Mouse (Mus musculus) kidney, adult 11 months (tissue): ENCODE data around the gene Cacna2d2.

ENCODE experiments used
- DNase-seq: peaks from one replicate; pipeline ENCODE4 v3.0.0; 2022

Cacna2d2 gene

DNA sequence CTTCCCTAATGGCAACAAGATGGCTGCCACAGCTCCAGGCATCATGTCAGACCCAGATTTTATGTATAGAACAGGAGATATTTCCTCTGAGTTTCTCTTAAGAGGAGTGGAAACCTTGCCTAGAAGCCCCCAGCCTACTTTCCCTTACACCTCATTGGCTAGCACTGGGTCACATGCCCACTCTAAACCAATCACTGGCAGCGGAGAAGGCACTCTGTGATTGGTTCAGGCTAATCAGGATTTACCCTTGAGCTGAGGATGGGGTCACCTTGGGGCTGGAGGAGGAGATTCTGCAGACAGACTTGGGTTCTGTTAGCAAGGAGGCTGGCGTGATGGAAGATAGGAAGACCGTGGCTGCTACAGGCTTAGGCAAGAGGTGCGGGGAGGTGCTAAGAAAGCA, 10.0 kb downstream of the Cacna2d2 start:
- DNase-seq: no peak

DNA sequence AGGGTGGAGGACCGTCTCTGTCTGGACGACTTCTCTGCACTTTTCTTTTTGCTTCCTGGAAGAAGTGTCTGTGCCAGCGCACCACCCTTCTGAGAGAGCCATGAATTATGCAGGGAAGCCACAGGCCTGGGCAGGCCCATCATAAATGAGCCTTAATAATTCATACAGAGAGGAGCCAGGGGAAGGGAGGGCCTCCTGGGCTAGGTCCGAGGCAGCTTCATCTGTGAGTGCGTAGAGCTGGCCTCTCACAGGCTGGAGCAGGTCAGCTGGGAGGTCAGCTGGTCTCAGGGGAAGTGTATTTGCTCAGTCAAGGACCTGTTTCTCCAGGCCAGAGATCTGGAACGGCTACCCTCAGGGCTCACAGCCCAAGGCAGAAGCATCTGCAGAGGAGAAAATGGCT, 17.7 kb downstream of the Cacna2d2 start:
- DNase-seq: no peak

DNA sequence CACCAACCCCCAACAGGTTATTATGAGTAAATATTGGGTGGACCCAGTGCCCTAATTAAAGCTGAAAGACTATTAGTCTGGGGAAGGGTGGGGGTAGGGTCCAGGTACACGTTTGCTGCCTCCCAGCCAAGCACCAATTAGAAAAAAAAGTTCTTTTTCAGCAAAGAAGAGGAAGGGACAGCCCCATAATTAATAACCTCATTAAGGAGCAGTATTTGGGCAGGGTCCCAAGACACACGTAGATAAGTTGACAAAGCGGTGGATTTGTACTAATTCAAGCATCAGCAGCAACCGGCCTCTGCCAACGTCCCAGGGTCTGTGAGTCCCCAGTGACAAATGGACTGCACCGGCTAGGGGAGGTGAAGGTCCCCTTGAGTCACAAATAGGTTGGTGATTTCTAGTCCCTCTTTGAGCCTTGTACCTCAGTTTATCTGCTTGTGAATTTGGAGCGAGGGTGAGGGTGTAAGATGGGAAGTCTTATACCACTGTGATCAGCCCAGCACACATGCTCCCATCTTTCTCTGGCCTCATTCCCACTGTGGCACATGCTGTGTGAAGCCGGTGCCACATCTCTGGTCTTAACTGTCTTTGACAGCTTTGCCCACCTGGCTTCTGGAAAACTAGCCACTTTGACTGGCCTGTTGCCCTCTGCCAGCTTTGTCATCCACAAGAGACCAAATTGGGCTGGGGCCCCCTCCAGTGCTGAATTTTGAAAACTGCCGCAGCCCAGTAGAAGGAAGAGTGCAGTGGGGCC, 20.3 kb downstream of the Cacna2d2 start:
- no peak for DNase-seq

DNA sequence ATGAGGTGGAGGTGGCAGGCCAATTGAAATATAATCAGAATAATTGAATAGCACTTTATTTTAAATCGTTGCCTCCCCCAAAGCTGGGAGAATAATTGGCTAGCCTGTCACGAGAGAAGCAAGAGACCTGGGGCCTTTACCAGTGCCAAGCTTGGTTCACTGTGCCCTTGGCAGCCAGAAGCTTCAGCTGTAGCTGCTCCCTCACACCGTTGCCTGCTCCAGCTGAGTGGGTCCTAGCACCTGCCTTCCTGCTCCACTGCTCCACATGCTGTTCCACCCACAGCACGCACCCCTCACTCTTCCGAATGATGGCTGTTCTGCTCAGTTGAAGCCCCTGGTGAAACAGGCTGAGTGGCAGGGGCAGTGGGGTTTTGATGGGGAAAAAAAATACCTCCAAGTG, 21.5 kb downstream of the Cacna2d2 start:
- DNase-seq: no peak

DNA sequence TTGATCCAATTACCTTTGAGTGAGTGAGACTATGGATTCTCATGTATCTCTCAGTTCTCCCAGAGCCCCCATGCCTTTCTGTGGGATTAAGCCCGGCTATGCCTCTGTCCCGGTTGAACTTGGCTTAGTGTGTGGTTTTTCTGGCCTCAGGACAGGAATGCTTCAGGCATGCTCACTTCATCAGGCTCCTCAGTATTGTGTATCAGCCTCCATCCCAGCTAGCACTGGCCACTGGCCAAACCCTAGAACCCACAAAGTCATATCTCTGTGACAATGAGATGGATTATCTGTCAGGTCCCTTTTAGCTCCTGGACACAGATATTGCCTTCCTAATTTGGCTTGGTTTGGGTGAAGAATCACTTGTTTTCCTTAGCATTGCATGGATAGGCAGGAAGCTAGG, 23.5 kb downstream of the Cacna2d2 start:
- DNase-seq: no peak

DNA sequence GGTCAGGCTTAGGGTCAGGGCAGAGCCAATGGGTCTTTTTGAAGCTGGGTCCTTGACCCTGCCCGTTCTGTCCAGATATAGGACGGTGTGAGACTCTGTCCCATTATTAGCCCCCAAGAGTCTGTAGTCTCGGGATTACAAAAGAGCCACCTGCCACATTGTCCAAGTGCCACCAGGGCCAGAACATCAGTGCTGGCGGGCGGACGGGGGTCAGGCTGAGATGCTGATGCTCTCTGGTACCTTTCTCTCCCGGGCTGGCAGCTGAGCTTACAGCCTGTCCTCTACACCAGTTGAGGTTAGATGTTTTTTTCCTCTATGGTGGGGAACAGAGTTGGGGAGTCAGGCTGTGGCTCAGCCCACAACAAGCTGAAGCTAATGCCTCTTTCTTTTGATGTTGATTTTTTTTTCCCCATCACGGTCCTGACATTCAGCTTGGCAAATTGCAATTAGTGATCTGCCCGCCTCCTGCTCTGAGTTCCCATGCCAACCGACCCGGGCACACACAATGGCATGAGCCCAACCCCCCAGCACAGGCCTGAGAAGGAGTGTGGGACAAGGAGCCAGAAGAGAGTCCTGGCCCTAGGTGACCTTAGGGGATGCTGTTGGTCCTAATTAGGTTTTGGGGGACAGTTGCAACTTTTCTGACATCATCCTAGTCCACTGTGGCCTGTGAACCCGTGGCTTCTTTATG, 25.2 kb downstream of the Cacna2d2 start:
- no peak for DNase-seq

DNA sequence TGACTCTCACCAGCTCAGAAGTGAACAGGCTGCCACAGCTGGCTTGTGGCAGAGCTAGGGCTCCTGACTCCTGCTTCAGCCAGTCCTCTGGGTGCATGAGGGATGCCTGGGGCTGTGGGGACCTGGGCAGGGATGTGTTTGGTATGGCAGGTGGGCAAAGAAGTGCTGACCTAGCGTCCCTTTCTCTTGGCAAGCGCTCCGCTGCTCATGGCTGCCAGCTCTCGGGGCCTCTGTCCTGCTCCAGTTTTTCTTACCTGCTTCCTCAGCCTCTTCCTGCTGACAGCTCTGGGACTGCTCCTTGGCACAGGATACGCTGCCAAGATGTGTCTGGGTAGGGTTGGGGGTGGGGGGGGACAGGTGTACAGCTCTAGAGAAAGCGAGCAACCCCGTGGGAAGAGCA, 28.5 kb downstream of the Cacna2d2 start:
- no peak for DNase-seq

DNA sequence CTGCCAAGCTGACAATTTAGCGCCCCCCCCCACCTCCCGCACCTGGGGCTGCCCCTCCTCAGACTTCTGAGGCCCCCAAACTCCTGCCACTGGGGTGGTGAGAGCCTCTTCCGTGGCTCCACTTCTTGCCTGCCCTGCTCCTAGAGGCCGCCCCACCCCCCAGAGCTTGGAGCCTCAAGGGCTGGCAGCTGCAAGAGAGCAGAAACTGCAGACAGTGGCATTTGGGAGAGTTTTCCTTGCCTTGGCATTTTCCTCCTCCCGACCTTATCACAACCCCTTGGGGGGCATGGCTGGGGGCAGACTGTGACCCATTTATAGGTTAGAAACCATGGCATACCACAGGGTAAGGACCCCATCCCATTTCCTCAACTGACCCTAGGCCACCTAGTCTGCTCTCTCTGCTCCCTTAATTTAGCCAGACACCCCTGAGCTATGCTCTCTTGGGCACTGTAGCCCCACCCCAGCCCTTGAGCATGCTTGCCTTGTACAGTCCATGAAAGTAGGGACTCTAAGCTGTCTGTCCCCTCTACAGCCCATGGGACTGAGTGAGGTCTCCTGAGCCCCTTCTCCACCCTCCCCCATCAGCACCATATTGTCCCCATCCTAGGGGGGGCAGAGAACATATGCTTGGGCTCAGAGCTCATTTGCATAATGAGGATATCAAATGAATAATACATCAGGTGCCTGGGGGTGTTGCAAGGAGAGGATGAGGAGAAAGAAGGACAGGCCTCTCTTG, 29.2 kb downstream of the Cacna2d2 start:
- DNase-seq: no peak

DNA sequence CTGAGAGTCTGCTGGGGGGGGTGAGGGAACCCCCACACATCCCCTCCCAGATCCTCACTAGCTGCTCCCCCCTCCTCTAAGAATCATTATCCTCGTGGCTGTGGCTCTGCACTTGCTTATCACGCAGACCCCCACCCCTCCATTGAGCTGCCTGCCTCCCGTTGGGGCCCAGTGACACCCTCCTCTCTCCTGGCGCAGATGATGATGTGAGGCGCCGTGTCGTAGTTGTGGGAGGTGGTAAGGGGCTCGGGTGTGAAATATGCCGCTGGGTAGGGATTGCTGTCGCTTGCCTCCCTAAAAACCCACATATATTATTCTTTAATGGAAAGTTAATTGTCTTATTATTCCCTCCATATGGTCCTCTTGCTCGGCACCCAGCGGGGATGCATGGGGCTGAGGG, 31.0 kb downstream of the Cacna2d2 start:
- no peak for DNase-seq

DNA sequence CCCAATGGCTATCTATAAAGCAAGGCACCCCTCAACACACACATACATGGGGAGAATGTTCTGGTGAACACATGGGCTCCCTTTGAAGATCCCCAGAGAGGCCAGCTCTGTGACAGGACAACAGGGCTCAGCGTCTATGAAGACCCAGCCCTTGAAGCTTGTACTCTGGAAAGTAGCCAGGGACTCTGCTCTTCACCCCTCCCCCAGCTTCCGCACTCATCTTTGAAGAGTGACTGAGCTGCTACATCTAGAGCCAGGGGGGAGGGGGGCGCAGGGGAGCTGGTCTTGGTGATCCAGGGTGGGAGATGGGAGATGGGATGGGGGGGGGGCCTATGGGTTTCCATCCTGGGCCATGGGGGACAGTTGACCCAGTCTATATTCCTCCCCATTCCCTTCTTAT, 33.1 kb downstream of the Cacna2d2 start:
- DNase-seq: no peak

DNA sequence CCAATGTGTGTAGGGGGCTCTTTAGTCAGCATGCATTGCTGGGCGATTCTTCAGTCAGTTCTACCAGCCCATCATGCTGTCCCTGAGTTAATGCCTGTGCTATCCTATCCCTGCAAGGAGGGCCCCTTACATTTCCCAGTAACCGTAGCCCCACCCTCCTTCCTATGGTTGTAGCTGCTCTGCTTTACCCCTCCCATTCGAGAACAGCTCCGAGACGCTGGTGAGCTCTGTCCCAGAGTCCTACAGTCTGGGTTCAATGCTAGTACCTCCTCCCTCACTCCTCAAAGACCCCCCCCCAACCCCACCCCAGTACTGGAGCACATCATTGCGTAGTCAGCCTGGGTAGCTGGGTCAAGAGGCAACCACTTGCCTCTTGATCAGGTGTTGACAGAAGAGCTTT, 35.4 kb downstream of the Cacna2d2 start:
- no peak for DNase-seq

DNA sequence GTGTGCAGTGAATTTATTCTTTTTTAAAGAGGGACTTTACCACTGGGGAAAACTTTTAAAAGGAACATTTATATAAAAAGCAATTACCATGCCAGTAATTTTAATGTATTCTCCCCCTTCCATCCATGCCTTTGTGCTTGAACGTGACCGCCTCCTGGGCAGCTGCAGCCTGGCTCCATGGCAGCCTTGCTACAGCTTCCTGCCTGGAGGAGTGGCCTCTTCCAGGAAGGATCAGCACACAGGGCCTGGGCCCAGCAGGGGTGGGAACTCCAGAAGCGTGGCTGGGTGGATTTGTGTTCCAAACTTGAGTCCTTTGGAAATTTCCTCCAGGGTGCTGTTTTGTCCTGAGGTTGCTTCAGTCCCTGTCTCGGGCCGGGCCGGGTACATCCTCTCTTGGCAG, 35.9 kb downstream of the Cacna2d2 start:
- DNase-seq: no peak

DNA sequence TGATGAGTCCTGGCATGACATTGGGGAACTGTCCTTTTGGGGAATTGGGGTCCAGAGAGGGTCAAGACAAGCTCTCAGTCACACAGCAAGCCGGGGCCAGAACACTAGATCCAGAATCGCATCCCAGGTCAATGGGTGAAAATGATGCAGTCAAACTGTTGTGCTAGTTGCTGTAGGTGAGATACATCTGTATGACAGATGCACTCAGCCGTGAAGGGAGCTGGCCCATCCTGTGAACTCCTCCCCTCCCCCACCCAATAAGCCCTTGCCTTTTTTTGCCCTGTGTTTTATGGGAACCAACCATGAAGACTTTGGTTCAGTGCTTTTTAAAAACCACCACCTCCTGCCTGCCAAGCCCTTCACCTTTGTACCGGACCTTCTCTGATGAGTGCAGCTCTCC, 43.5 kb downstream of the Cacna2d2 start:
- no peak for DNase-seq

DNA sequence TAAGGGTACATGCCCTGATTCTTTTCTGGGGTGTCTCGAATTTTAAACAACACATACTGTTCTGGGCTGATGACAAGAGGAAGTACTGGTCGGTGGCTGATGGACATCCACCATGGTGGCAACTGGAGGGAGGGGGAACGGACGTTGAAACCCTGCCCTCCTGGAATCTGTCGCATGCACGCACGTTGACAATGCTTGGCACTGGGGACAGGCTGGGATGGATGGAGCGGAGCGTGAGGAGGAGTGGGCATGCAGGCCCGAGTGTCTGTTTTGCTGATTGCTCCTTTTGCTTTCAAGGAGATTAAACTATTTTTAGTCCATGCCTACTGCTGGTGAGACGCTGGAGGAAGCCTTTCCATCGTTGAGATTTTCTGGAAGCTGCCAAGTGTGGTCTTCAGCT, 43.9 kb downstream of the Cacna2d2 start:
- no peak for DNase-seq

DNA sequence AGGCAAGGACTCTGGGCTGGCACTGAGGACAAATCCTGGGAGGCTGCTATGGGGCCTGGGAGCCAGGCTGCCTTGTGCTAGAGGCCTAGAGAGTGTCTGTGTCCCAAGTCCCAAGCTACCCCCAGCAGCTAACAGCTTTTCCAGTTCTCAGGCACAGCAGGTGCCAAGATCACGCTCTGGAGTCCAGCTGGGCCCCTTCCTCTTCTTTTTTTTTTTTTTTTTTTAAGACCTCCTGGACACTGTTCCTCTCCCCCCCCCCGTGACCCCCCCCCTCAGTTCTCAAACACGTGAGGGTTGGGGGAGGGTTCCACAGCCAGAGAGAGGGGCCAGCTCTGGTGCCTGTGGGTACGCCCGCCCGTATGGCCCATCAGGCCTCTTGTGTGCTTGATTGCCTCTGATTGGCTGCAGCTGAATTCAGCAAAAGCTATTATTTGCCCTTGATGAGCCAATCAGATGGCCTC, 45.6 kb downstream of the Cacna2d2 start:
- no peak for DNase-seq

DNA sequence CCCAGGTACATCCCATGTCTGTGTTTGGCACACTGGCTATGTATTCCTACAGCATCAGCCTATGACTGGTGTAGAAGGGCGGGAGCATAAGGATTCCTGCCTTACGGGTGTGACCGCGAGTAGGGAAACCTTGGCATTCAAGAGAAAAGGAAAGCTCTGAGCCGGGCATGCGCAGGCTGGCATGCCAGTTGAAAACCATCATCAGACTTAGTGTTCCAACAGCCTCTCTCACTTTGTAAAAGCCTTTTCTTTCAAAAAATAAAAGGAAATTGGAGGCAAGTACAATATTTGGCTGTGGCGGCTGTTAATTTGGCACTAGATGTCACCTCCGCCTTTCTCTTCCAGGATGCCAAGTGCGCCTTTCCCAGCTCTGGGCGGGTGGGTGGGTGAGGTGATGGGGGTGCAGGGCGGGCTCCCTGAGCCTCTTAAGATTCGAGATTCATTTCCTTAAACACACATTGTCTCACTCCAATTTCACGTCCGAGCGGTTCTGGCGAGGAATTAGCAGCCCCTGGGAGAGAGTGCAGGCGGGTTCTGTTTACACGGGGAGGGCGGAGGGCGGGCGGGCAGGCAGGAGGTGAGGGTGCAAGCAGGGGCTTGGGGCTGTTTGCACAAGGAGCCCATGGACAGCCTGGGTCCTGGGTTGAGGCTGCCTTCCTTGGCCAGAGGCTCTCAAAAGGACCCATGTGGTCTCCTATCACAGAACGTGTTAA, 49.5 kb downstream of the Cacna2d2 start:
- no peak for DNase-seq

DNA sequence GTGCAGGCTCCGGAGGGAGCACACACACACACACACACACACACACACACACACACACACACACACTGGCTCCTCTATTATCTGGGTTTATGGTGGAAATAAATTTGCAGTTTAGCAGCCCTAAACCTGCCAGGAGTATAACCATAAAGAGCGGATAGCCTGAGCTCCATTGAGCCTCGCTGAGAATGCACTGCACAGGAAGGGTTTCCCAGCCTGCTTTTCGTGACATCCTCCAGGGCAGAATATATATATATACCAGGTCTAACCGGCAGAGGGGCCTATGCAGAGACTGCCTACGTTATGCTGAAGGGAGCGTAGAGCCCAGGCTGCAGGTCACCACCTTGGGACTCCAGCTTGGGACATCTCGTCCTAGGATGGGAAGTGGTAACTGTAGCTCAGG, 52.0 kb downstream of the Cacna2d2 start:
- DNase-seq: no peak

DNA sequence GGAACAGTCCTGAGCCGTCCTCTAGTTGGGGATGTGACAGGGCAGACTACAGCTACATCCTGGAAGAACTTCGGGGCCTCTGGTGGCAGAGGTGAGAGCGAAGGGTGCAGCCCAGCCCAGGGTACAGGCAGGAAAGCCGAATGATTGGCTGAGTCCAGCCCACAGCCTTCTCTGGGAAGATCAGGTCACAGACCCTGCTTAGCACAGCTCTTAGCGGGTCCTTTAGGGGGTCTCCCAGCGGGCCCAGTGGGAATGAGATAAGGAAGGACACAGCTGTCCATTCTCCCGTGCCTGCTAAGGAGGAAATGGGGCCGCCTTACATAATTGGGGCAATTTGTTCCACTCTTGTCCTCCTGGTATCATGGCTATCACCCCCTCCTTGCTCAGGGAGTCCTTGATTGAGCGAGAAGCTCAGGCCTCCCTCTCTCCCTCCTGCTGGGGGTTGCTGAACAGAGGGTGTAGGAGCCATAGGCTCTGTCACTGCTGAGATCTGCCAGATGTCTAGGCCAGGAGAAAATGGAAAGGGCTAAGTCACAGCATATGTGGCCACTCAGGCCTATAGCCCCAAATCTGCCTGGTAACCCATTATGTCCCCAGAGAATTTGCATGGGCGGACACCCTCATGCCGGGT, 52.6 kb downstream of the Cacna2d2 start:
- no peak for DNase-seq

DNA sequence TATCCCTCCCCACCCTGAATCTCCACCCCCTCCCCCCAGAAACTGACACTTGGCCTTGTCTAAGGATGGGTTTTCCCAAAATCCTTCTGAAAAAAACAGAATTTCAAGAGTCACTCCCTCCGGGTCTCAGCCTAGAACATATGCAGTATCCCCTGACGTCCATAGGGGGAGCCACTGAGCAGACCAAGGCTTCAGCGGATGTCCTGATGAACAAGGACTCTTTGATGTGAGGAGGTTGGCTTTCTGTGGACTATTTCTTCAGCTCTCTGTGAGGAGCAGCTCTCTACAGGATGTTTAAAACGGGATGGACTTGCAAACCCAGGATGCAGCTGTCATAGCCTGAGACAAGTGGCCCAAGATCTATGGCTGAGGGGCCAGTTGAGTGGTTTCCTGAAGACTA, 53.1 kb downstream of the Cacna2d2 start:
- no peak for DNase-seq

DNA sequence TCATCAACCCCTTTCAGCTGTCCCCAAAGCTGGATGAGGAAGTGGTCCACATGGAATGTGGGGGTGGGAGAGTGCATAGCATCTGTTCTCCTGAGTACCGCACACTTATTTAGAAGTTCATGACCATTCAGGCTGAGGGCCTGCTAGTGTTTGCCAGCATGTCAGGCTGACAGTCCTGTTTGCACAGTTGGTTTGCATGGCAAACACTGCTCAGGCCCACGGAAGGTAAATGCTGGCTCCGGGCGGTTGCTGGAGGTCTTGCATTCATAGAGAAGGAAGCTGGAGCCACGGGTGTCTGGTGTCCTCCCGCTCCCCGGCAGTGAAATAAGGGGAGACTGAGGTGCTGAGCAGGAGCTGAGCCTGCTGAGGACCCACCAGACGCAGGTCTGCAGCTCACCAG, 53.7 kb downstream of the Cacna2d2 start:
- no peak for DNase-seq

DNA sequence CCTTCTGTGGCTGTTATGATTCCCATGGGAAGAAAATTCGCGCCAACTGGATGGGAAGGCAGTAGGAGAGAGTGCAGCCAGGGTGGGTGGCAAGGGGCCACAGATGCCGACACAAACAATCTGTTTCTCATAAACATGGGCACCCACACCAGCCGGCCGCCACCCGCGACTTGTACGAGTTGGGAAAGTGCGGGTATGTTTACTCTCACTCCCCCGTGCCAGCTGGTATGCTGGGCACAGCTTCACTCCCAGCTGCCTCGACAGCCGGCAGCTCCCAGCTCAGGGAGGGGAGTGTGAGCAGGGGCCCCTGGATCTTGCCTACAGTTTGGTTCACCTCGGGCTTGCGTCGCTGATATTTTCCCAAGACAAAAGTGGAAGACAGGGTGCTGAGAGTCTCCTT, 57.3 kb downstream of the Cacna2d2 start:
- no peak for DNase-seq

DNA sequence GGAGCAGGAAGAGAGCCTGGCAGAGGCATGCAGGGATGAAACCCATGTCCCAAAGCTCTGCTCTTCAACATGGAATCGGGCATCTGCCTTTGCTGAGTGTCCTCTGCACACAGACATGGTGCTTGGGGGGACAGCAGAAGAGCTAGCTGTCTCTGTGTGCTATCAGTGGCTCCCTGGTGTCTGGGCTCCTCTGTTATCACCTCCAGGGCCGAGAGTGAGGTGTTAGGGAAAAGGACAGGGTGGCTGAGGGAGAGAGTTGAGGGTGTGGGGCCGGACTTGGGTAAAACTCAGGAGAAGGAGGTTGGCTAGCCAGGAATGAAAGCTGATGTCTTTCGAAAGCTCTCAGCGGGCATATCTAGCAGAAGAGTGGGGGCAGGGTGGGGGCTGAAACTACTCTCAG, 63.5 kb downstream of the Cacna2d2 start:
- DNase-seq: no peak

DNA sequence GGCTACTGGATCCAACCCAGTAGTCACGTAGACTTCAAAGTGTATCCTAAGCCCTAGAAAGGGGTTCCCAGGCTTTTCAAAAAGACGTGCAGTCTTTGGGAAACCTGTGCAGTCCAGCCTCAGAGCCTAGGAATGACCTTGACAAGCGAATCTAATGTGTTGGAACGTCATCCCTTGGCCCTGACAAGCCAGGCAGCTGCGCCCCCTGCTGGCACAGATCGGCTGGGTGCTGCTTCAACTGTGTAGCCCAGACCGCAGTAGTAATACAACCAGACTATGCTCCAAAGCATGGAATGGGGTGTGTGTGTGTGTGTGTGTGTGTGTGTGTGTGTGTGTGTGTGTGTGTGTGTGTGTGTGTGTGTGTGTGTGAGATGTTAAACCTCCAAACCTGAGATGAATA, 64.1 kb downstream of the Cacna2d2 start:
- DNase-seq: peak; percentile 67
